Mouse (Mus musculus): ENCODE measurements around the gene Il9.
A peak's percentile ranks its signal among the peaks of the same experiment; 100 is the strongest.

Gene Il9

GRCm38 (mm10) chr13:56471211-56471610 lies 10.8 kb downstream of the Il9 start:
- no peak for DNase-seq (ENCODE audit: low read depth)

GRCm38 (mm10) chr13:56468536-56468935 lies 13.5 kb downstream of the Il9 start:
- DNase-seq (ENCODE audit: low read depth) = peak; percentile 53

- no peak for DNase-seq (ENCODE audit: low read depth)
Observed at GRCm38 (mm10) chr13:56467786-56468185, 14.3 kb downstream of the Il9 start.

- no peak for DNase-seq (ENCODE audit: low read depth)
Observed at GRCm38 (mm10) chr13:56463750-56464149, 18.3 kb downstream of the Il9 start.

GRCm38 (mm10) chr13:56463261-56463660 lies 18.8 kb downstream of the Il9 start:
- no peak for DNase-seq (ENCODE audit: low read depth)

GRCm38 (mm10) chr13:56462791-56463190 lies 19.3 kb downstream of the Il9 start:
- no peak for DNase-seq (ENCODE audit: low read depth)

GRCm38 (mm10) chr13:56461460-56461859 lies 20.6 kb downstream of the Il9 start:
- no peak for DNase-seq (ENCODE audit: low read depth)

GRCm38 (mm10) chr13:56458001-56458400 lies 24.0 kb downstream of the Il9 start:
- no peak for DNase-seq (ENCODE audit: low read depth)

GRCm38 (mm10) chr13:56450035-56450434 lies 32.0 kb downstream of the Il9 start:
- DNase-seq (ENCODE audit: low read depth) = no peak

- no peak for DNase-seq (ENCODE audit: low read depth)
Observed at GRCm38 (mm10) chr13:56449239-56450030, 32.6 kb downstream of the Il9 start.

GRCm38 (mm10) chr13:56444996-56445395 lies 37.0 kb downstream of the Il9 start:
- DNase-seq (ENCODE audit: low read depth) = no peak

GRCm38 (mm10) chr13:56444112-56444511 lies 37.9 kb downstream of the Il9 start:
- DNase-seq (ENCODE audit: low read depth) = no peak

- DNase-seq (ENCODE audit: low read depth) = no peak
Observed at GRCm38 (mm10) chr13:56443411-56443810, 38.6 kb downstream of the Il9 start.

GRCm38 (mm10) chr13:56438211-56439075 lies 43.6 kb downstream of the Il9 start, which contains the start of gene Slc25a48:
Gene Slc25a48, plus strand, starts transcription at chr13:56438355.
- DNase-seq (ENCODE audit: low read depth) = no peak

GRCm38 (mm10) chr13:56435615-56436287 lies 46.3 kb downstream of the Il9 start:
- DNase-seq (ENCODE audit: low read depth) = no peak

- DNase-seq (ENCODE audit: low read depth) = no peak
Observed at GRCm38 (mm10) chr13:56434311-56434751, 47.7 kb downstream of the Il9 start.

- peak; percentile 18 for DNase-seq (ENCODE audit: low read depth)
Observed at GRCm38 (mm10) chr13:56433466-56433865, 48.6 kb downstream of the Il9 start.

GRCm38 (mm10) chr13:56432496-56432895 lies 49.5 kb downstream of the Il9 start:
- no peak for DNase-seq (ENCODE audit: low read depth)

Measured in naive thymus-derived CD4-positive, alpha-beta T cell, adult 2 months (primary cell).